Mouse (Mus musculus): ENCODE results near the gene Fbxo44. TPM values are rescaled to one million over a fixed set of nuclear protein-coding genes. Genes with fewer than 3 reads are reported as not detected.

The Fbxo44 gene
- polyA plus RNA-seq, 1 experiment = 21.6 TPM

GRCm38 (mm10) chr4:148173811-148174494, 13.7 kb upstream of the Fbxo44 start:
- no peaks in the 10 kb centered on the region for H3K4me1 ChIP-seq (ENCODE audit: control insufficient read depth, insufficient read depth, insufficient read length, low read length)
- no peak overlapping the region for H3K4me3 ChIP-seq (ENCODE audit: insufficient read depth, low read depth, low read length)
- H3K27ac ChIP-seq (replicated peaks; ENCODE audit: low read depth, low read length) = no peak overlapping the region

DNA sequence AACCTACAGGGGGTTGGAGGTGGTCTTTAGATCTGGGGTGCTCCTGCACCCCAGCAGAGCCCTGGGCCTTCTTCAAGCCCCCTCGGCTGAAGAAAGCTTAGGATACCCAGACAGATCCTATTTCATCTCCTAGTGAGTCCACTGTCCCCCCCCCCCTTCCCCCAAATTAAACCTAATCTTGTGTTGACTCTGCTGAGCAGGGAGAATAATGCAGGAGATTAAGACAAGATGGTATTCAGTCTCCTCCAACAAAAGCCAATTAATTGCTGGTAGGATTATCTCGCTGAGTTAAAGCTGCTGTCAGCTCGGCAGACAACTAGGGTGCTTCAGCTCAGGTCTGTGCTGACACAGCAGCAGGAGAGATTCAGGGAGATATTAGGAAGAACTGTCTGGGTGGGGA, 11.0 kb upstream of the Fbxo44 start:
- no peak overlapping the region for H3K27ac ChIP-seq (replicated peaks; ENCODE audit: low read depth, low read length)
- H3K4me1 ChIP-seq (ENCODE audit: control insufficient read depth, insufficient read depth, insufficient read length, low read length) = peaks cover 2% of the 10 kb centered on the region; the same call in 1 of the 2 replicates
- no peak overlapping the region for H3K4me3 ChIP-seq (ENCODE audit: insufficient read depth, low read depth, low read length)

DNA sequence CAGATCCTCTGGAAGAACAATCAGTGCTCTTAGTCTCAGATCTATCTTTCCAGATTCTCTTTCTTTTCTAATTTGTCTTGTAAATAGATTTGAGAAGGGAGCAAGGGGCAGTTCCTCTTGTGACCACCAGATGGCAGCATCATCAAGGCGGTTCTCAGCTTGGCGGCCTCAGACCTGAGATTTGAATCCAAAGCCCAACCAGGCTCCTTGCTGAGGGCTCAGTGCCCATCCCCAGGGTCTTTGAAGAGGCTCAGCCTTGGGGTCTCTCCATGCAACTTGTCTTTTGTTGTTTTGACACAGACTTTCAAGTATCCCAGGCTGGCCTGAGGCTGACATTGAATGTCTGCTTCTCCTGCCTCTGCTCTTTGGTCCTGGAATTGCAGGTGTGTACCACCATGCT, 10.6 kb upstream of the Fbxo44 start:
- no peak overlapping the region for H3K4me3 ChIP-seq (ENCODE audit: insufficient read depth, low read depth, low read length)
- H3K4me1 ChIP-seq (ENCODE audit: control insufficient read depth, insufficient read depth, insufficient read length, low read length) = peaks cover 2% of the 10 kb centered on the region; the same call in 1 of the 2 replicates
- no peak overlapping the region for H3K27ac ChIP-seq (replicated peaks; ENCODE audit: low read depth, low read length)

GRCm38 (mm10) chr4:148169586-148169985, 9.3 kb upstream of the Fbxo44 start:
- no peak overlapping the region for H3K4me3 ChIP-seq (ENCODE audit: insufficient read depth, low read depth, low read length)
- peaks cover 2% of the 10 kb centered on the region; the same call in 1 of the 2 replicates for H3K4me1 ChIP-seq (ENCODE audit: control insufficient read depth, insufficient read depth, insufficient read length, low read length)
- H3K27ac ChIP-seq (replicated peaks; ENCODE audit: low read depth, low read length) = no peak overlapping the region

DNA sequence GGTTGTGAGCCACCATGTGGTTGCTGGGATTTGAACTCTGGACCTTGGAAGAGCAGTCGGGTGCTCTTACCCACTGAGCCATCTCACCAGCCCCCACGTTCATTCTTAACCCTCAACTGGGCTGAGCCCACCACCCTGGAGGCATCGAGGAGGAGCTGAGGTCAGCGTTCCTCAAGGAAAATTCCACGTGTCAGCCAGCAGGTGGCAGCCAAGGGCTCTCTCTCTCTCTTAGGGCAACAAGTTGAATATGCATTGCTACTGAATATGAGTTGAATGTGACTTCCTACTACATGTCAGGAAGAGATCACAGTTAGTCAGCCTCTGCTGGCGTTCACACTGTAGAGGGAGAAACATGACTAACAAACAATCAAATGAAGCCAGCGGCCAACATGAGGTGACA, 8.0 kb upstream of the Fbxo44 start:
- peaks cover 2% of the 10 kb centered on the region; the same call in 1 of the 2 replicates for H3K4me1 ChIP-seq (ENCODE audit: control insufficient read depth, insufficient read depth, insufficient read length, low read length)
- no peak overlapping the region for H3K4me3 ChIP-seq (ENCODE audit: insufficient read depth, low read depth, low read length)
- H3K27ac ChIP-seq (replicated peaks; ENCODE audit: low read depth, low read length) = no peak overlapping the region

DNA sequence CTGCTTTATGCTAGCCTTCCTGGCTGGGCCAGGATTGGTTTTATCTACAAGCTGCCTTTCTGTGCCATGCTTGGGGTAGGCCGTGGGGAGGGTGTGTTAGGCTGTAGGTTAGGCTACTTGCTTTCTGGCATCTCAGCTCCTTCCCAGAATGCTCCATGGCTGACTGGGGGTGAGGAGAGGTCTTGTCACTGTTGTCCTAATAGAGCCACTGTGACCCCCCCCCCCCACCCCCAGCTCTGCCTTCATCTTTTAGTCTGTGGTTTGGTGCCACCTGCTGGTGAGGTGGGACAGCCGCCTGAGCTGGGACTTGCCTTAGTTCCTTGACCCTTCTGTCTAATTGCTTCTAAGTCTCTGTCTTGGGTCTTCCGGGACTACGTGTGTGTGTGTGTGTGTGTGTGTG, 6.7 kb upstream of the Fbxo44 start:
- Histone ChIP-seq H3K4me3 (ENCODE audit: insufficient read depth, low read depth, low read length) (no peak overlapping the region), H3K27ac (replicated peaks; ENCODE audit: low read depth, low read length) (no peak overlapping the region), H3K4me1 (ENCODE audit: control insufficient read depth, insufficient read depth, insufficient read length, low read length) (peaks cover 2% of the 10 kb centered on the region; the same call in 1 of the 2 replicates)

DNA sequence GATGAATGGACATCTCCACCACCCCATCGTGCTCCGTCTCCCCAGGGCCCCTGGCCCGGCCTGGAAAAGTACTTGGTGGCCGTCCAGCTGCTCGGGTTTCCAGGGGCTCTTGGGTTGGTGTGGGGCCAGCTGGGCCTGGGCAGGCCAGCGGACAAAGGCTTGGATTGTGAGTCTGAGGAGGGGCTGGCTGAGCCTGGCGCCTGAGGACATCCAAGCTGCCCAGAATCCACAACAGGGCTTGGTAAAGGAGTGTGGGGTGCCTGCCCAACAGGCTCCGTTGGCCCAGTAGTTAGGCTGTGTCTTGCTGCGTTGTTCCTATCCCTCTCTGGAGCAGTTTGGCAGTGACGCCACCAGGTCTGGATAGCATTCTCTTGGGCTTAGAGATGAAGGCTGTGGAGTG, 6.1 kb upstream of the Fbxo44 start:
- Histone ChIP-seq H3K27ac (replicated peaks; ENCODE audit: low read depth, low read length) (no peak overlapping the region), H3K4me3 (ENCODE audit: insufficient read depth, low read depth, low read length) (no peak overlapping the region)

GRCm38 (mm10) chr4:148165551-148165950, 5.3 kb upstream of the Fbxo44 start:
- Histone ChIP-seq H3K4me1 (ENCODE audit: control insufficient read depth, insufficient read depth, insufficient read length, low read length) (peaks cover 2% of the 10 kb centered on the region; the same call in 1 of the 2 replicates), H3K27ac (replicated peaks; ENCODE audit: low read depth, low read length) (no peak overlapping the region), H3K4me3 (ENCODE audit: insufficient read depth, low read depth, low read length) (no peak overlapping the region)

More for the DNA sequence above, 6.1 kb upstream of the Fbxo44 start:
- H3K4me1 ChIP-seq (ENCODE audit: control insufficient read depth, insufficient read depth, insufficient read length, low read length) = peaks cover 2% of the 10 kb centered on the region; the same call in 1 of the 2 replicates

DNA sequence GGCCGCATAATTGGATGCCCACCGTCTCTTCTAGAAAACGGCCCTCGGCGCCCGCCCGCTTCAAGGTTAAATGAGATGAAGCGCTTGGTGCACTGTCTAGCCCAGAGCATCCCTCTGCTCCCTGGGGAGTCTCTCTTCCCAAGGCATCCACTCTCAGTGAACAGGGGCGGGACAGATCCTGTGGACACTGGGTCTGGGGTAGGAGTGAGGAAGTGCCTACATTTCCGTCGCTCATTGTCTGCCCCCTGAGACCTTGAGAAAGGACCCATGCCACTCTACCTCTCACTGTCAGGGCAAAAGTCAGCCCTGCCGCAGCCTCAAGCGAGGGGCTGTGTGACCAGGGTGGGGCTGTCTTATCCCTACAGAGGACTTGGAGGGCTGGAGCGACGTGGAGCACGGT, 4.2 kb upstream of the Fbxo44 start:
- H3K4me1 ChIP-seq (ENCODE audit: control insufficient read depth, insufficient read depth, insufficient read length, low read length) = peaks cover 2% of the 10 kb centered on the region; the same call in 1 of the 2 replicates
- H3K4me3 ChIP-seq (ENCODE audit: insufficient read depth, low read depth, low read length) = peak overlapping the region; percentile 22; the same call in 1 of the 2 replicates
- no peak overlapping the region for H3K27ac ChIP-seq (replicated peaks; ENCODE audit: low read depth, low read length)

DNA sequence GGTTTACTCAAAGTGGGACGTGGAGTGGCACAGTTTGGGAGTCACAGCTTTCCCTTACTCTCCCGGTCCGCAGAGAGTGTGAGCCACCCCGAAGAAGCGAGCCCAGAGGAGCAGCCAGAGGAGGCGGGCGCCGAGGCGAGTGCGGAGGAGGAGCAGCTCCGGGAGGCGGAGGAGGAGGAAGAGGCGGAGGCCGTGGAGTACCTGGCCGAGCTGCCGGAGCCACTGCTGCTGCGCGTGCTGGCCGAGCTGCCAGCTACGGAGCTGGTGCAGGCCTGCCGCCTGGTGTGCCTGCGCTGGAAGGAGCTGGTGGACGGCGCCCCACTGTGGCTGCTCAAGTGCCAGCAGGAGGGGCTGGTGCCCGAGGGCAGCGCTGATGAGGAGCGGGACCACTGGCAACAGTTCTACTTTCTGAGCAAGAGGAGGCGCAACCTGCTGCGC, 3.7 kb upstream of the Fbxo44 start:
- peaks cover 2% of the 10 kb centered on the region; the same call in 1 of the 2 replicates for H3K4me1 ChIP-seq (ENCODE audit: control insufficient read depth, insufficient read depth, insufficient read length, low read length)
- H3K27ac ChIP-seq (replicated peaks; ENCODE audit: low read depth, low read length) = no peak overlapping the region
- peak overlapping the region; percentile 22 for H3K4me3 ChIP-seq (ENCODE audit: insufficient read depth, low read depth, low read length)

DNA sequence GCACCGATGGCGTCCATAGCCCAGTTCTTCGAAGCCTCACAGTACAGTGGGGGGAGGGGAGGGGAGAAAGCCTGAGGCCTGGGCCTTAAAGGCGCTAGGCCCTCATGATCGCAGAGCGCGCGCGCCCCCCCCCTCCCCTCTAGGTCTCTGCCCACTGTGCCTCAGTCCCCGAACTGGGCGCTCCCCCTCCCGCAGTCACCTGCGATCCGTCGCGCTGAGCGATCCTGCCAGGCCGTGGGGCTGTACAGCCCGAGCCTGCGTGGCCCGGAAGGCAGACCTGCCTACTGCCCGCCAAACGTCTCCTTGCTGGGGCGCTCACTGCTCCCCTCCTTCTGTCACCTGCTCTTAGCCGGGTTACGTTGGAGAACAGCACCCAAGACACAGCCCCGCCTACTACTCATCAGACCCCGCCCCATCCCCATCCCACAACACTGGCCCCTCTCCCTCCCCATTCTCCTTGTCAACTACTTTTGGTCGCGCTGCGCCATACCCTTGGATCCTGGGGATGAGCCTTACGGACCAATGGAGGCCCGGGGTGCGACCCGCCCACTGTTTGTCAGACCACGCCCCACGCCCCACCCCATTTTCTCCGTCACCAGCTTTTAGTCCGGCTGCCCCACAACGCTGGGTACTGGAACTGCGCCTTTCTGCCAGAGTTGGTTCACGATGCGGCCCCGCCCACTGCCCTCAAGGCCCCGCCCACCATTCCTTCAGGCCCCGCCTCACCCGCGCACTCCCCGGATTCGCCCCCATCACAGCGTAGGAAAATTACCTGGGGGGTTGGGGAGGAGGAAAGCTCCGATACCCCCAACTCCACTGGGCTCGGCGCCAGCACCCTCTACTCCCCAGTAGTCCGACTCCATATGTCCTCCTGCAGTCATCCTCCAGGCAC, 492 bp downstream of the Fbxo44 start:
- H3K4me1 ChIP-seq (ENCODE audit: control insufficient read depth, insufficient read depth, insufficient read length, low read length) = no peaks in the 10 kb centered on the region
- no peak overlapping the region for H3K27ac ChIP-seq (replicated peaks; ENCODE audit: low read depth, low read length)
- H3K4me3 ChIP-seq (ENCODE audit: insufficient read depth, low read depth, low read length) = peak overlapping the region; percentile 70

DNA sequence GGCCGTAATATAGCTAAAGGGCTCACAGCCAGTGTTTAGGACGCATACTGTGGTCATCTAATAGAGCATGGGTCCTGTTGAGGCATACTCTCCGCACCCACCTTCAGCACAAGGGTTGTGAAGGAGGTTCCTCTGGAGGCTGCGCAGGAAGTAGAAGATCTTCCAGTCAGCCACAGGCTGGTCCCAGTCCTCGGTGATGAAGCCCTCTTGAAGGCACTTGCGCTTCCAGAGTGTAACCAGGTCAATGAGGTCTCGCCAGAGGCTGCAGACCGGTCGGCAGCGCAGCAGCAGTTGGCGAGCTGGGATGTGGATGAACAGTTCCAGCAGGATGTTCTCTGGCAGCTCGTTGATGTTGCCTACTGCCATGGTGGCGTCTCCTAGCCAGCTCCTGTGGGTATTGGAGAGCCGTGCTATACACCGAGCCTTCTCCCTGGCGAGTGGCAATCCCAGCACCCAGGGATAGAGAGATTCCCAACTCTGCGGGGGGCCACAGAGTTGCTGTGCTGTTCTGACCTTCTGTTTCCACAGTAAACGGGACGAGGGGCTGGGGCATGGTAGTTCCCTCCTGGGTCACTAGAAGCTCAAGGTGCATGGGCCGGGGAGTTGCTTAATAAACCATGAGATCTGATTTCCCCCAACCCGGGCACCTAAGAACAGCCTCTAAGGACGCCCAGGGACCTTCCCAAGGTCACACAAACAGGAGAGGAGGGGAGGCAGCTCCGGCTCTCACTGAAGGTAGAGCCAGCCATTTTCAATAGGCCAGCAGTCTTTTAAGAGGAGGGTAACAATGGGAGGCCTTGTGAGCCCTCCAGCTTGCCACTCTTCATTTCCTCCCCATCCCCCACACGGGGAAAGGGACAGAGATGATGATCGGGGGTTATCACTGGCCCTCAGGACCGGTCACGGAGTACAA, 1.6 kb downstream of the Fbxo44 start:
- Histone ChIP-seq H3K4me1 (ENCODE audit: control insufficient read depth, insufficient read depth, insufficient read length, low read length) (no peaks in the 10 kb centered on the region), H3K27ac (replicated peaks; ENCODE audit: low read depth, low read length) (no peak overlapping the region), H3K4me3 (ENCODE audit: insufficient read depth, low read depth, low read length) (peak overlapping the region; percentile 11; the same call in 1 of the 2 replicates)

DNA sequence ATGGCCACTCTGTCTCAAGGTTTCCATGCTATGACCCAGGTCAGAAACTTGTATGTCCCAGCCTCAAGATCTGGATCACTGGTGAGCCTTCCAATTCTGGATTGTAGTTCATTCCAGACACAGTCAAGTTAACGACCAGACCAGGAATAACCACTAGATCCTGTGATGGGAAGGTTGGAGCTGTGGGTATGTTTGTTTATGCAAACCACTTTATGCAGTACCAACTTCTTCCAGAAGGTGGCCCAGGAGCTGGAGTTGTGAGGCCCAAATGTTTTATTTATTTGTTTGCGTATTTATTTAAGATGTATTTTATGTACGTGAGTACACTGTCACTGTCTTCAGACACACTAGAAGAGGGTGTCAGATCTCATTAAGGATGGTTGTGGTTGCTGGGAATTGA, 5.3 kb downstream of the Fbxo44 start:
- Histone ChIP-seq H3K4me1 (ENCODE audit: control insufficient read depth, insufficient read depth, insufficient read length, low read length) (0 out of 2 replicates have a peak, but pooled peaks cover 3% of the 10 kb centered on the region), H3K27ac (replicated peaks; ENCODE audit: low read depth, low read length) (no peak overlapping the region), H3K4me3 (ENCODE audit: insufficient read depth, low read depth, low read length) (no peak overlapping the region)

GRCm38 (mm10) chr4:148154006-148154405, 6.3 kb downstream of the Fbxo44 start:
- H3K4me3 ChIP-seq (ENCODE audit: insufficient read depth, low read depth, low read length) = no peak overlapping the region
- no peak overlapping the region for H3K27ac ChIP-seq (replicated peaks; ENCODE audit: low read depth, low read length)

More at GRCm38 (mm10) chr4:148154006-148154405, 6.3 kb downstream of the Fbxo44 start:
- H3K4me1 ChIP-seq (ENCODE audit: control insufficient read depth, insufficient read depth, insufficient read length, low read length) = 0 out of 2 replicates have a peak, but pooled peaks cover 3% of the 10 kb centered on the region

Data from brown adipose tissue, adult 24 weeks (tissue).